Mouse (Mus musculus): Measurements from ENCODE around the gene Clasp1.

- TF ChIP-seq CTCF (IDR thresholded peaks at IDR 0.05; ENCODE audit: borderline replicate concordance, insufficient read depth, low read length) (no peak), POLR2A (IDR thresholded peaks at IDR 0.05; ENCODE audit: low read depth, low read length) (no peak)
Measured at GRCm38 (mm10) chr1:118483504-118484096, 94.7 kb downstream of the Clasp1 start.
